Mouse (Mus musculus) left cerebral cortex, adult 2 months (tissue): Measurements from ENCODE around the gene Dnajb12. TPM values are rescaled to one million over a fixed set of nuclear protein-coding genes. Genes with fewer than 3 reads are reported as not detected.
"Not testable (repeated sequence)": the region's sequence is repeated elsewhere in the genome, so short reads cannot be mapped to it uniquely, and the experiment has no call there.

Experiments
- DNase-seq, 2 experiments: peaks; one replicate each; pipeline ENCODE4 v3.0.0; 2021 to 2022; ENCODE audit warnings: low spot score in 2 of 2, mixed read lengths in 1 of 2; ENCODE audit errors: extremely low spot score in 1 of 2
- H3K27ac ChIP-seq: fragments of 200-600 bp; 2 replicates; pipeline ENCODE4 v1.8.1; 2022
- H3K4me3 ChIP-seq: fragments of 200-600 bp; 2 replicates; pipeline ENCODE4 v1.8.1; 2022
- CTCF ChIP-seq: fragments of 200-600 bp; IDR thresholded peaks from 2 replicates; pipeline ENCODE4 v1.8.1; 2022; ENCODE audit warnings: antibody characterized with exemption, mild to moderate bottlenecking, moderate library complexity
- intact Hi-C: fragments of 180-260 bp; cut with DNase I; formaldehyde crosslinking; loops from one replicate; pipeline ENCODE4 v1.15.1; 2025
- total RNA-seq, 2 experiments: library from RNA; stranded (reverse); gene quantifications; 2 replicates each; pipeline ENCODE4 v1.2.3; 2021

Dnajb12 gene
- total RNA-seq, 2 experiments from 2014 or later, result 50.6 to 52.2 TPM

DNA sequence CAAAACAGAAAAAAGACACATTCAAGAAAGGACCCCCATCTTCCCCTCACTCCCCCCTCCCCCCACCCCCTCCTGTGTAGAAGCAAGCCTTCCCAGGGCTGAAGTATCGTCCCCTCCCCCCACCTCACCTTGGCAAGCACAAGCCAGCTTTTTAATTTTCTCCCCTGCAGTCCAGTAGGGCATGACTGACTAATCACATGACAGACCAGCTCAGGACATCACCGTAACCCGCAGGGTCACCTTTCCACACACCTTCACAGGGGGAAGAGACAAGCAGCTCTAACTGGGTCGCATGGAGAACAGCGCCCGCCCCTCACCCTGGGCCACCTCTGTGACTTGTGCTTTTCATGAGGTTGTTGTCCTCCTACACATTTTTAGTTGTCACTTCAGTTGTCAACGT lies 30.0 kb upstream of the Dnajb12 start:
- H3K27ac ChIP-seq, result no peak overlapping the region
- TF ChIP-seq CTCF, result no peak
- intact Hi-C loops, result no loop called here
- no peak for DNase-seq
- H3K4me3 ChIP-seq, result no peak overlapping the region

DNA sequence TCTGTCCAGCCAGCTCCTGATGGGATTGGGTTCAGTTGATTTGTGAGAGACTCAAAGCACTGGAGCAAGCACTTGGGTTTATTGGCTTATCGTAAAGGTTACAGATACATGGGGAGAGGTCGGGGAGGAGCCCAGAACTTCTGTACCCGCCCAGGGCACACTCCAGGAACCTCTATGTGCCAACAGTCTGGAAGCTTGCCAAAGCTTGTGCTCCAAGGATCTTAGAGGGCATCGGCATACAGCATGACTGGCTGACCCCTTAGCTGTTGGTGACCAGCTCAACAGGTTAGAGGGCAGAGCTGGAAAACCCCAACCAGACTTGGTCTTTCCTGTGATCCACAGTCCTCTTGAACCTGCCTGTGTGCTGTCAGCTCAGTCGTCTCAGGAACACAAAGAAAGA lies 22.2 kb upstream of the Dnajb12 start:
- no peak for DNase-seq
- no peak for TF ChIP-seq CTCF
- Histone ChIP-seq H3K4me3 (no peak overlapping the region), H3K27ac (no peak overlapping the region)
- intact Hi-C loops, result no loop called here

DNA sequence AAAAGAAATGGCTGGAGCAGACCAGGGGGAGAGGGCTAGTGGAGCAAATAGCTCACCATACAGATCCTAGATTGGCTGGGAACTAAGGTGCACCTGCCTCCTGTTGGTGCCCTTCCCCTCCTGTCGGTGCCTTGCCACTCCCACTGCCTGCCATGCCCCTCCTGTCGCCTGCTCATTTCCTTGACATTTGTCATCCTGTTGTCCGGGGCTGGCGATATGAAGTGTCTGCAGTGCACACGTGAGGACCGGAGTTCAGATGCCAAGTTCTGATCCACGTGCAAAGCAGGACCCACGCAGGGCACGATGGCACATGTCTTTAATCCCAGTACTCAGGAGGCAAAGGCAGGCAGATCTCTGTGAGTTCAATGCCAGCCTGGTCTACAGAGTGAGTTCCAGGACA lies 18.7 kb upstream of the Dnajb12 start:
- no peak for TF ChIP-seq CTCF
- no peak for DNase-seq
- H3K27ac ChIP-seq, result no peak overlapping the region
- intact Hi-C loops, result loop anchor here (10.0 kb wide), 2 partner anchors 496 to 696 kb away; no protein-coding TSS in a partner anchor
- H3K4me3 ChIP-seq, result no peak overlapping the region

DNA sequence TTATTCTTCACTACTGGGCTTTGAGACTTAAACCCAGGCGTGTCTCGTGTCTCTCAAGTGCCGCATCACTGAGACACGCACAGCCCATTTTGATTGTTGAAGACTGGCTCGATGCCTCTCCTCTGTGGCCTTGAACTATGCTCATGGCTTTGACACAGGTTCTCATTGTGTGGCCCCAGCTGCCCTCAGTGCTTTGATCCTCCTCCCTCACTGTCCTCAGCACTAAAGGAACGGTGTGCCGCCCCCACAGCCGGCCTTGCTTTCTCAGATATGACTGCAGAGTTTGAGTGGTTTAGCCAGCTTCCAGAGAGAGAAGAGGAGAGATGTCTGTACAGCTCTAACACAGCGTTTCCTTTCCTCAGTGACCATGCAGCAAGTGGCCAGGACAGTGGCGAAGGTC lies 18.2 kb upstream of the Dnajb12 start:
- no peak for DNase-seq
- intact Hi-C loops, result loop anchor here (10.0 kb wide), 2 partner anchors 496 to 696 kb away; no protein-coding TSS in a partner anchor
- TF ChIP-seq CTCF, result no peak
- Histone ChIP-seq H3K27ac (no peak overlapping the region), H3K4me3 (no peak overlapping the region)

DNA sequence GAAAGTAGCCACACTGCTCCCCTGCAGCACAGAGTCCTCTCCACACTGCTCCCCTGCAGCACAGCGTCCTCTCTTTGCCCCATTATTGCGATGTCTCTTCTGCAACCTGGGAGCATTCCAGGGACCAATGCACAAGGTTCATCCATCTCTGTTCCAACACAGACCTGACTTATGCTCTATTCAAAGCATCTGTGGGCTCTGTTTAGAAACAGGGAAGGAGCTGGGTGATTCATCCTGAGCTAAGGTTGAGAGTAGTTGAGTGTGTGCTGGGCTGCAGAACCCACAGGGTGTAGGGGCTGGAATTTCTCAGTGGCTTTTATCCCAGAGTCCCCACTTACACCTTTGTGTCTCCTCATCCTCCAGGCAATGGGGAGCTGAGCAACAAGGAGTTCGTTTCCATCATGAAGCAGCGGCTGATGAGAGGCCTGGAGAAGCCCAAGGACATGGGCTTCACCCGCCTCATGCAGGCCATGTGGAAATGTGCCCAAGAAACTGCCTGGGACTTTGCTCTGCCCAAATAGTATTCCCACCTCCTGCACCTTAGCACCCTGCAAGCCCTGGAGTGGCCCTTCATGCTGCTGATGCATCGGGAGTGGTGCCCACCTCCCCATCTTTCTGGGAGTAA lies 16.4 kb upstream of the Dnajb12 start:
- H3K27ac ChIP-seq, result no peak overlapping the region
- no peak for TF ChIP-seq CTCF
- H3K4me3 ChIP-seq, result no peak overlapping the region
- intact Hi-C loops, result loop anchor here (10.0 kb wide), 2 partner anchors 498 to 698 kb away; no protein-coding TSS in a partner anchor
- no peak for DNase-seq

DNA sequence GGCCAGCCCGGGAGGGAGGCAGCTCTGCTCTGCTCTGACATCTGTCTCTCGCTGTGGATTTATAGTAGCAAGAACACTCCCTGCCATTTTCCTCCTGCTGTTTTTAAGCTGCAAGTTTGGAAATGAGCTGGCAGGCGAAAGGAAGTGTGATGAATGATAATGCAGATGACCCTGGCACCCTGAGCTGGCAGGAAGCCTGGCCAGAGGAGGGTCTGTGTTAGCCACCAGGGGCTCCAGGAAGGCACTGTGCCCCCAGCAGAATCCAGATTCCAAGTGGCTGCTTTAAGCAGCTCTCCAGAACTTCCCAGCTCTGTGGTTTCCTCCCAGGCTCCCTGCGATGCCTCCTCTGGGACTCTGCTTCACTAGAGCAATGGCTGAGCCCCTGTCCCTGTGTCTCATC lies 15.7 kb upstream of the Dnajb12 start:
- peak overlapping the region; percentile 19; the same call in 1 of the 2 replicates for H3K27ac ChIP-seq
- no peak for DNase-seq
- intact Hi-C loops, result loop anchor here (10.0 kb wide), 2 partner anchors 499 to 699 kb away; no protein-coding TSS in a partner anchor
- no peak for TF ChIP-seq CTCF
- no peak overlapping the region for H3K4me3 ChIP-seq

DNA sequence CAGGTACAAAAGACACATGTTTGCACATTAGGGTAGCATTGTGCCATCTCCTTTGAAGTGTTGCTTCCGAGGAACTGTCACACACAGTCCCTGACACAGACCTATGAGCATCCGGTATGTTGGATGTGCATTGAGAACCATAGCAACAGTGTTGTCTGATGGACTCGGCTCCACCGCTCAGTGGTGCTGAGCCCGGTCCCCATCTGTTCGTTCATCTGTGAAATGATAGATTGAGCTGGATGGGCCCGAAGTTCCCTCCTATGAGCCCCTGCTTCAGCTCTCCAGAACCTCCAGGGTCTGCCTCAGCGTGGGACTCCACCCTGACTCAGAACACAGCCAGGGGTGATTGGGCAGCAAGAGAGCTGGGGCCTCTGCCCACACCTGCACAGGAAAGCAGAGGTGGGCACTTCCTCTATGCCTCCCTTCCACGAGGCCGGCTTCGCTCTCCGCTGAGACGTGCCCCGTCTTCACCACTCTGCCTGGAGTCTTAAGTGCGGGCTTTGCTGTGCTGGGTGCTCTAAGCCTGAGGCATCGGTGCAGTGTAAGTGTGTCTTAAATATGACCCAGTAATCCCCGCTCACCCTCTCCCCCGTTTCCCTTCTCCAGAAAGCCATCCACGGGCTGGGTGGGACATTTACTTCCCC lies 15.0 kb upstream of the Dnajb12 start:
- intact Hi-C loops, result loop anchor here (10.0 kb wide), 2 partner anchors 500 to 700 kb away; no protein-coding TSS in a partner anchor
- Histone ChIP-seq H3K4me3 (no peak overlapping the region), H3K27ac (no peak overlapping the region)
- DNase-seq, result no peak
- TF ChIP-seq CTCF, result no peak

DNA sequence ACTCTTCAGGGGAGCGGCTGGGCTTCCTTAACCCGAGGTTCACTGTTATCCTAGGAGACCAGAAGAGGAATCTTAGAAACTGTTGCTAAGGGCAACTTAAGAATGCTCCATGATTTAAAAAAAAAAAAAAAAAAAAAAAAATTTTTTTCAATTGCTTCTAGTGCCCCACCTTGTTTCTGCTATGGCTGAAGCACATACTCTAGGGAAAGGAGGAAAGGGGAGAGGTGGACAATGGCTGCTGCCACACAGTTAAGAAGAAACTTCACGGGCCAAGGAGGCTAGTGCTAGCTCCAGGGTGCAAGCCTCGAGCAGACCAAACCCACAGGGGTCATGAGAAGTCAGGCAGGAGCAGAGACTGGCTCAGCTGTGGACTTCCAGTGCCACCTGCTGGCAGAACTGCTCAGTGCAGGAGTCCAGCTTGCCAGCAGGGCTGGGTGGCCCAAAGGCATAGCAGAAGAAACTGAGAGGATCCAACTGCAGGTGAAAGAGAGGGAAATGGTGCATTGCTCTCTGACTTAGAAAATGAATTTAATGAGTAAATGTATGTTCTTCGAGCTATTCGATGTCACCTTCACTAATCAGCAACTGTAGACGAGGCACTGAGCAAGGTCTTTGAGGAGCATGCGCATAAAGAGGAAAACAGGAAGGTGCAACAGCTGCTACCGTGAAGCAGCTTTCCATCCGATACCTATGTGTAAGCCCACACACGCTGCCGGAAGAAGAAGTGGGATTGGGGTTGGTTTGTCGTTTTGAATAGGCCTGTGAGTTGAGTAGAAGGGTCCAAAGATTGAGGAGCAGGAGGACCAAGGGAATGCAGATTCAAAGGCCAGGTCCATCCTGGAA lies 14.3 kb upstream of the Dnajb12 start:
- H3K27ac ChIP-seq, result no peak overlapping the region

DNA sequence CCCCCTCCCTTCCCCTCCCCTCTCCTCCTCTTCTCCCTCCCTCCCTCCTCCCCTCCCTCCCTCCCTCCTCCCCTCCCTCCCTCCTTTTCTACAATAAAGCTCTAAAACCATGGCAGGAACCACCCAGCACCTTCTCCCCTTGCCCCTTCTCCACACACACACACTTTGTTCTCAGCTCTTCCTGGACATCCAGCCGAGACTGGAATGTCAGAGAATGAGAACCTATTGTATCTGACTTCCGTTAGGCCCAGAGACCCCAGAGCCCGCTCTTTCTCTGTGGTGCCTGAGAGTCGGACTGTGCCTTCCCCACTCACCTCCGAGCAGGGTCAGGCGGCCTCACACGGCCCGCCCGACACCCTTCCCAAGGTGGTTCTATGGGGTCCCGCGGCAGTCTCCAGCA lies 11.1 kb upstream of the Dnajb12 start:
- no peak for DNase-seq
- H3K4me3 ChIP-seq, result no peak overlapping the region
- intact Hi-C loops, result loop anchor here (5.0 to 10.0 kb wide), 4 partner anchors 251 to 703 kb away; partner anchors contain the start of genes Gm10322 and Mcu
- TF ChIP-seq CTCF, result no peak
- no peak overlapping the region for H3K27ac ChIP-seq

More for the DNA sequence above, 14.3 kb upstream of the Dnajb12 start:
- peak; percentile 84 to 91 for DNase-seq
- intact Hi-C loops, result loop anchor here (1.0 to 10.0 kb wide), 6 partner anchors 248 to 700 kb away; partner anchors contain the start of genes Gm10322 and Mcu
- TF ChIP-seq CTCF, result peak; percentile 99
- no peak overlapping the region for H3K4me3 ChIP-seq

DNA sequence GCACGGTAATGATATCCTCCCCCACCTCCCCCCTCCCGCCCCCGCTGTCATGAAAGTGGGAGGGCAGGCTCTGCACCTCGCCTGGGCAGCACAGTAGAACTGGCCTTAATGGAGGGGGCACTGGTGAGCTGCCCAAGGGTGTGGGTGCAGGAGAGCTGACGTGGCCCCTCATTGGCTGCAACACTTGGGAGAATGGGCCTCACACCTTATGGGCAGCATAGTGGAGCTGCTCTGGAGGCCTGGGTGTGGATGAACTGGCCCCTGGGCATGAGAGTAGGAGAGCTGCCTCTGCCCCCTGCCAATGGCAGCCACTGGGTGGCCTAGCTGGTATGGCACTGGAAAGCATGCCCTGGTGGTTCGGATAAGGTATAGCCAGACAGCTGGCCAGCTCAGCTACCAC lies 9.3 kb upstream of the Dnajb12 start:
- Histone ChIP-seq H3K4me3 (no peak overlapping the region), H3K27ac (no peak overlapping the region)
- intact Hi-C loops, result no loop called here
- DNase-seq, result no peak
- TF ChIP-seq CTCF, result no peak

DNA sequence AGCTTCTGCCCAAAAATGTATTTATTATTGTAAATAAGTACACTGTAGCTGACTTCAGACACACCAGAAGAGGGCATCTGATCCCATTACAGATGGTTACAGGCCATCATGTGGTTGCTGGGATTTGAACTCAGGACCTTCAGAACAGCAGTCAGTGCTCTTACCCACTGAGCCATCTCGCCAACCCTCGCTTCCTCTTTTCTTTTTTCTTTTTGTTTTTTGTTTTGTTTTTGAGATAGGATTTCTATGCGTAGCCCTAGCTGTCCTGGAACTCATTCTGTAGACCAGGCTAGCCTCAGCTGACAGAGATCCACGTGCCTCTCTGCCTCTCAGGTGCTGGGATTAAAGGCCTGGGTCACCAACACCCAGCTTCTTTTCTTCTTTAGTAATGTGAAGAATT lies 6.7 kb upstream of the Dnajb12 start:
- H3K4me3 ChIP-seq, intact Hi-C loops, DNase-seq, H3K27ac ChIP-seq: not testable (repeated sequence)

DNA sequence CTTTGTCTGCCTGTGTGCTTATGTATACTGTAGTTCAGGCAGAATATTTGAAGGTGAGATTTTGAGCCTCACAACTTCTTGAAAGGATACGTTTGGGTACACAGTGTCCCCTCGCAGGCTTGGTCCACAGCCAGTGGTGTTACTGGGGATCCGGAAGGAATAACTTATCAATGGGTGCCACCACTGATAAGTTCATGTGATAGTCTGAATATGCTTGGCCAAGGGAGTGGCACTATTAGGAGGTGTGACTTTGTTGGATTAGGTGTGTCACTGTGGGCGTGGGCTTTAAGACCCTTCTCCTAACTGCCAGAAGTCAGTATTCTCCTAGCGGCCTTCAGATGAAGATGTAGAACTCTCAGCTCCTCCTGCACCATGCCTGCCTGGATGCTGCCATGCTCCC lies 6.2 kb upstream of the Dnajb12 start:
- intact Hi-C loops, result no loop called here
- no peak for TF ChIP-seq CTCF
- Histone ChIP-seq H3K4me3 (no peak overlapping the region), H3K27ac (no peak overlapping the region)
- no peak for DNase-seq
